Mouse (Mus musculus) spleen, adult 2 months (tissue): ENCODE measurements around the gene Zfp2.

Experiments
- CTCF ChIP-seq: fragments of 200-500 bp; IDR thresholded peaks from 2 replicates; pipeline ENCODE4 v1.5.1; 2011; ENCODE audit warnings: mild to moderate bottlenecking, inconsistent platforms; ENCODE audit not compliant: insufficient read depth, insufficient read length, insufficient replicate concordance; ENCODE audit errors: extremely low read depth
- POLR2A ChIP-seq: fragments of 200-500 bp; IDR thresholded peaks from 2 replicates; pipeline ENCODE4 v1.6.1; 2011; ENCODE audit warnings: low read depth, low read length, inconsistent platforms

GRCm38 (mm10) chr11:50883756-50884155 lies 32.2 kb downstream of the Zfp2 start:
- TF ChIP-seq CTCF (no peak), POLR2A (no peak)
